Mouse (Mus musculus) frontal cortex, postnatal 10 days (tissue): ENCODE results near the gene Mlst8.
A peak's percentile ranks its signal among the peaks of the same experiment; 100 is the strongest.

Experiments
- DNase-seq, 2 experiments: peaks; one replicate each; pipeline ENCODE4 v3.0.0; 2022; ENCODE audit warnings: low spot score in 2 of 2, mixed read lengths in 1 of 2

The Mlst8 gene

GRCm38 (mm10) chr17:24489265-24490030, 10.6 kb upstream of the Mlst8 start:
- DNase-seq = no peak

GRCm38 (mm10) chr17:24488662-24489264, 9.9 kb upstream of the Mlst8 start:
- peak in 1 of 2 experiments; percentile 48 for DNase-seq

- no peak for DNase-seq
Measured at GRCm38 (mm10) chr17:24488186-24488661, 9.3 kb upstream of the Mlst8 start, which contains the start of gene Caskin1. Caskin1 (plus strand) TSS chr17:24488601.

GRCm38 (mm10) chr17:24485090-24485860, 6.4 kb upstream of the Mlst8 start:
- DNase-seq = peak in 1 of 2 experiments; percentile 69

GRCm38 (mm10) chr17:24483495-24483894, 4.6 kb upstream of the Mlst8 start:
- DNase-seq = no peak

GRCm38 (mm10) chr17:24481027-24481815, 2.3 kb upstream of the Mlst8 start:
- DNase-seq = no peak

GRCm38 (mm10) chr17:24480201-24480826, 1.4 kb upstream of the Mlst8 start:
- no peak for DNase-seq

GRCm38 (mm10) chr17:24479431-24479830, 553 bp upstream of the Mlst8 start:
- no peak for DNase-seq

GRCm38 (mm10) chr17:24477985-24478600, 785 bp downstream of the Mlst8 start:
- no peak for DNase-seq

GRCm38 (mm10) chr17:24477053-24477984, 1.6 kb downstream of the Mlst8 start:
- DNase-seq = no peak

- DNase-seq = no peak
Measured at GRCm38 (mm10) chr17:24476022-24476776, 2.7 kb downstream of the Mlst8 start.

GRCm38 (mm10) chr17:24475586-24475985, 3.3 kb downstream of the Mlst8 start:
- no peak for DNase-seq

GRCm38 (mm10) chr17:24474557-24474956, 4.3 kb downstream of the Mlst8 start:
- peak; percentile 54 to 72 for DNase-seq

GRCm38 (mm10) chr17:24473612-24474275, 5.1 kb downstream of the Mlst8 start, which contains the start of gene Bricd5:
Bricd5 (plus strand) TSS chr17:24473884.
- DNase-seq = no peak

GRCm38 (mm10) chr17:24472512-24472911, 6.4 kb downstream of the Mlst8 start:
- no peak for DNase-seq

- peak in 1 of 2 experiments; percentile 56 for DNase-seq
Measured at GRCm38 (mm10) chr17:24470701-24471527, 8.0 kb downstream of the Mlst8 start.
